Mouse (Mus musculus) spleen, adult 2 months (tissue): ENCODE data around the gene Nmt1. TPM values are rescaled to one million over a fixed set of nuclear protein-coding genes. Genes with fewer than 3 reads are reported as not detected.

Experiments
- DNase-seq, 2 experiments: peaks; one replicate each; pipeline versions ENCODE4 v3.0.0 to v3.0.0-alpha.2; 2012 to 2021; ENCODE audit warnings: low spot score in 2 of 2, low read depth in 1 of 2
- H3K27ac ChIP-seq: fragments of 200-500 bp; 2 replicates; pipeline ENCODE4 v1.5.1; 2012; ENCODE audit warnings: low read length, inconsistent platforms; ENCODE audit not compliant: insufficient read depth
- H3K27me3 ChIP-seq: fragments of 200-500 bp; 2 replicates; pipeline ENCODE4 v1.6.1; 2012; ENCODE audit warnings: mild to moderate bottlenecking, moderate library complexity, low read length, inconsistent platforms; ENCODE audit not compliant: control insufficient read depth, insufficient read depth
- H3K36me3 ChIP-seq: fragments of 200-500 bp; 2 replicates; pipeline ENCODE4 v1.6.1; 2012; ENCODE audit warnings: mild to moderate bottlenecking, low read length, inconsistent platforms; ENCODE audit not compliant: control insufficient read depth, insufficient read depth
- H3K4me1 ChIP-seq: fragments of 200-500 bp; 2 replicates; pipeline ENCODE4 v1.6.1; 2011; ENCODE audit warnings: inconsistent platforms; ENCODE audit not compliant: control insufficient read depth, insufficient read depth, insufficient read length
- H3K4me3 ChIP-seq: fragments of 200-500 bp; 2 replicates; pipeline ENCODE4 v1.5.1; 2011; ENCODE audit warnings: mild to moderate bottlenecking, inconsistent platforms; ENCODE audit not compliant: insufficient read depth, insufficient read length; ENCODE audit errors: extremely low read depth
- CTCF ChIP-seq: fragments of 200-500 bp; IDR thresholded peaks from 2 replicates; pipeline ENCODE4 v1.5.1; 2011; ENCODE audit warnings: mild to moderate bottlenecking, inconsistent platforms; ENCODE audit not compliant: insufficient read depth, insufficient read length, insufficient replicate concordance; ENCODE audit errors: extremely low read depth
- POLR2A ChIP-seq: fragments of 200-500 bp; IDR thresholded peaks from 2 replicates; pipeline ENCODE4 v1.6.1; 2011; ENCODE audit warnings: low read depth, low read length, inconsistent platforms
- WGBS: fragments of 180-500 bp; shearing (Covaris S2); methylation state at CpG from one replicate; pipeline ENCODE4 v1.1.7; 2018; 5-methylcytosine and 5-hydroxymethylcytosine counted together
- polyA plus RNA-seq: library from polyadenylated mRNA; depleted of rRNA; stranded (reverse); fragments of >200 nt; gene quantifications from 2 replicates; pipeline ENCODE4 v1.2.3, GENCODE M21; 2012

The Nmt1 gene
- polyA plus RNA-seq, 1 experiment, result 23.9 TPM

DNA sequence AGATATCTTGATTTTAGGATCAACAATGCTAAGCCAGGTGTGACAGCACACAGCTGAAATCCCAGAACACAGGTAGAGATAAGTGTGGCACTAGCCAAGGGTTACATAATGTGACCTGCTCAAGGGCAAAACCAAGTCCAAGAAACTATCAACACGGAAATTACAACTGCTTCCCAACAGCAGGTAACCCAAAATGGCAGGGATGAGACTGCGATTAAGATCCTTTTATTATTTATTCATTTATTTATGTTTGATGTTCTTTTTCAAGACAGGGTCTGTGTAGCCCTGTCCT is 16.8 kb upstream of the Nmt1 start:
- no peak for DNase-seq
- no peaks in the 10 kb centered on the region for H3K27me3 ChIP-seq
- no peaks in the 10 kb centered on the region; the same call in 1 of the 2 replicates for H3K4me1 ChIP-seq
- no peak overlapping the region for H3K4me3 ChIP-seq
- H3K27ac ChIP-seq, result no peak overlapping the region
- no peaks in the 10 kb centered on the region for H3K36me3 ChIP-seq
- 95% methylated on average over 2 of the region's 2 CpGs for WGBS
- TF ChIP-seq POLR2A (no peak), CTCF (no peak)

DNA sequence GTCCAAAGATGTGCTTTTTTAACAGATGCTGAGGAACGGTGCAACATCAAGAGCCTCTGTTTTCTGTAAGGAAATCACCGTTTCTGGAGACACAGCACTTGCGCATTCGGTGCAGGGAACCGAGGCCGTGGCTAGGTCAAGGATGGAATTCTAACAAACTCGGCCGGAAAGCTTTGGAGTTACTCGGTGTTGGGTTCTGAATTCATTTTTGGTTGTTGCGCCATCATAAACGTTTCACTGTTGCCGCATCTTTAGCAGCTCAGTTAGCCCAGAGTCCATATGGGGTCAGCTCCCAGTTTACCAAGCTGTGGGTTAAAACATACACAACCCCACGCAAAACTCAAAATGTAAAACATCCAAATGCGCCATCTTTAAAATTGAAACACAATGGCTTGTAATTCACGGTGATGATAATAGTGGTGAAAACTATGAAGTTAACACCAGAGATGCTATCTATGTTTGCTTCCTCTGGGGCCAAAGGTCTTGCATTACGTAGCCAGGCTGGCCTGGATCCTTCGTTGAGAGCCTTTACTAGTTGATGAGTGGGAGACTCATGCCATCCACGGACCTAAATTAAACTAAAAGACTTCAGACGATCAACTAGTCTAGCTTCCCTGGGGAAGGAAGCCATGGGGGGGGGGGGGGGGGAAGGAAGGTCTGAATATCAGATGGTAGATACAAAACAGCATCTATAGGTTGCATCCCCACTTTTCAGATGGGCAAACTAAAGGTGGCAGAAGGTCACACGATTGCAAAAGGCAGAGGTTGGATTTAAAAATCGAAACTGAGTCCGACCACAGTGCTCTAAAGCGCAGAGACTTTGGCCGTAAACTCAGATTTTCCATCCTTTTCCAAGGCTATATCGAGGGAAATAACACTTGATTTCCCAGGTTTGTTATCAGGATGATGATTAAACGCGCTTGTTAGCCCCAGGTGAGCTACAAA is 11.8 kb upstream of the Nmt1 start:
- H3K27ac ChIP-seq, result peak overlapping the region; percentile 77
- no peaks in the 10 kb centered on the region for H3K4me1 ChIP-seq
- H3K27me3 ChIP-seq, result no peaks in the 10 kb centered on the region
- DNase-seq, result no peak
- WGBS, result 47% methylated on average over 27 of the region's 27 CpGs
- no peaks in the 10 kb centered on the region for H3K36me3 ChIP-seq
- TF ChIP-seq CTCF (no peak), POLR2A (no peak)
- peak overlapping the region; percentile 87 for H3K4me3 ChIP-seq

DNA sequence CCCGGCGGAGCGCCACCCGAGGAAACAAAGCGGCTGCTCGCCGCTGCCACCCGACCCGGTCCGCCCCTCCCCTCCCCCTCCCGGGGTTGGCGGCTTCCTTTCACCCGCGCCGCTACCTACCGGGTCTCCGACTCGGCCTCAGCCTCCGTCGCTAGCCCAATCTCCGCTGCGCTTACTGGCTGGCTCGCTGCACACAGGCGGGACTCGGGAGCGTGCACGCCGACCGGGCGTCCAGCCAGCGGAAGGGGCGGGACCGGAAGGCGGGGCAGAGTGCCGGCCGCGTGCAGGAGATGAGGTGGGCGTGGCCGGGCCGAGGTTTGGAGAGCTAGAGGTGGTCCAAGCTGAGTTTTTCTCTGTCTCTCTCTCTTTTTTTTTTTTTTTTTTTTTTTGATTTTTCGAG is 11.1 kb upstream of the Nmt1 start:
- H3K4me1 ChIP-seq, result no peaks in the 10 kb centered on the region
- H3K4me3 ChIP-seq, result peak overlapping the region; percentile 87
- no peaks in the 10 kb centered on the region for H3K27me3 ChIP-seq
- H3K27ac ChIP-seq, result peak overlapping the region; percentile 77
- no peaks in the 10 kb centered on the region for H3K36me3 ChIP-seq
- peak; percentile 27; the same call in 1 of the 2 replicates for TF ChIP-seq POLR2A
- TF ChIP-seq CTCF, result no peak
- peak; percentile 75 to 97 for DNase-seq
- WGBS, result under 1% methylated on average over 40 of the region's 41 CpGs

DNA sequence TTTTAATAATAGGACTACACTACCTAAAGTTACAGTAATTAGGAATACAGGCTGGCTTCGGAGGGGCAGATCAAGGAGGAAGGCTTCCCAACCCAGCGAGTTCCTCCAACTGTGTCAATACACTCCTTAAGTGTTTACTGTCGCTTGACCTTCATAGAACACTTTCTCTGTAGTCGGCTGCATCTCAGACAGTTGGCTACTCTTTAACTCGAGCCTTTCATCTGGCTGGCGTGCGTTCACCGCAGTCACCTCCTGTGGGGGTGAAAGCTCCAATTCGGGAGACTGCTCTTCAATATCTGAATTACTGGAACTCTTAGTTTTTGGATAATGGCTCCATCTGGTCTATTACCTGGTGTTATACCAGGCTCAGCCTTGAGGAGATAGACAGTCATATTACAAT is 10.3 kb upstream of the Nmt1 start:
- Histone ChIP-seq H3K36me3 (no peaks in the 10 kb centered on the region), H3K4me1 (no peaks in the 10 kb centered on the region), H3K4me3 (no peak overlapping the region), H3K27me3 (no peaks in the 10 kb centered on the region), H3K27ac (no peak overlapping the region)
- TF ChIP-seq POLR2A (no peak), CTCF (no peak)
- no peak for DNase-seq
- 86% methylated on average over 9 of the region's 9 CpGs for WGBS

DNA sequence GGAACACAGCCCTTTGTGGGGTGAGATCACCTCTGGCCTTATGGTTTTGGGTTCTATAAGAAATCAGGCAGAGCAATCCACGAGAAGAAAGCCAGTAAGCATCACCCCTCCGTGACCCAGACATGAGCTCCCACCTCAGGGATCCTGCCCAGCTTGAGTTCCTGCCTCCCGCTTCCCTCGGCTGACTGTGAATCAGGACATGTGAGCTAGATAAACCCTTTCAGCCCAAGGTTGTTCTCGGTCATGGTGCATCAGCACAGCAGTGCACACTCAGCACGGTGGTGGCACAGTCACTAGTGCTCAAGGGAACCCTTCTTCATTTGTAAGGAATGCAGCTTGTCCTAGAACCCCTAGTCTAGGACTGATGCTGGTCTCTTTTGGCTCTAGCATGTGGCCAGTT is 9.1 kb upstream of the Nmt1 start:
- Histone ChIP-seq H3K4me3 (no peak overlapping the region), H3K4me1 (no peaks in the 10 kb centered on the region), H3K27me3 (no peaks in the 10 kb centered on the region), H3K27ac (no peak overlapping the region), H3K36me3 (no peaks in the 10 kb centered on the region)
- TF ChIP-seq POLR2A, result no peak
- no peak for TF ChIP-seq CTCF
- 85% methylated on average over 6 of the region's 6 CpGs for WGBS
- no peak for DNase-seq

DNA sequence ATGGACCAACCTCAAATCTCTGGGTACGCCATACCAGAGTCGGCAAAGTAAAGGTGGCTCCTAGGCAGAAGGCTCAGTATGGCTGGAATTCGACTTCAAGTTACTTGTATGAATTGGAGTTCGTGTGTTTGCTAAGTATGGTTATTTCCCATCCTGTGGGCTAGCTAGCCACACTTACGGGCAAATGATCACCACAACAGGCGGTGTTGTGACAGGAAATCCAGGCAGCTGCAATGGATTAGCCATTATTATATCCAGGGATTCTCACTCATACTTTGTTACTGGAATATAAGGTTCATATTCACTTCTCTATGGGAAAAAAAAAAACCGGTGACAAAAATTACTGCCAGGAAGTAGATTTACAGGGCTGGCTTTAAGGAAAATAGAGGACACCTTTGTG is 8.7 kb upstream of the Nmt1 start:
- Histone ChIP-seq H3K27ac (no peak overlapping the region), H3K4me3 (no peak overlapping the region), H3K4me1 (no peaks in the 10 kb centered on the region), H3K27me3 (no peaks in the 10 kb centered on the region), H3K36me3 (peaks cover 1% of the 10 kb centered on the region; the same call in 1 of the 2 replicates)
- TF ChIP-seq CTCF (no peak), POLR2A (no peak)
- DNase-seq, result no peak
- 90% methylated on average over 7 of the region's 7 CpGs for WGBS

DNA sequence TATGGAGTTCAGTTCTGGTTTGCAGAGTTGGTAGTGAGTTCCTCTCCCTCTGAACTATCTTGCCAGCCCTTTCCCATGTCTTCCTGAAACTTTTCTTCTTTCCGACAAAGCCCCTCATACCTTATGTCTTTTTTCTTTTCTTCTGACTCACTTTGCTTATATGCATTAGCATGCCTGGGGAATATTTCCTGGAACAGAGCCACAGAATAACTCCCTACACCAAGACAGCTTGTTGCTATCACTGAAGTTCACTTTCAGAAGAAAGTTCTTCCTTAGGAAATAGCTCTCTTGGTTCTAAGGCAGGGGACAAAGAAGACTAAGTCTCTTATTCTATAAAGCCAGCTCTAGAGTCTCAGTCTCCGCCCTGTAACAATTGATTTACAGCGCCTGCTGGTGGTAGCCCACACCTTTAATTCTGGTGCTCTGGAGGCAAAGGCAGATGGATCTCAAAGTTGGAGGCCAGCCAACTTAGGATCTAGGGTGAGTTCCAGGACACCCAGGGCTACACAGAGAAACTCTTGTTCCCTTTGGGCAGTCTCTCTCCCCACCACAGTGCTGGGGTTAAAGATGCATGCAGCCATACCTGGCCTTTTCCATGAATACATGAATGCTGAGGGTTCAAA is 7.2 kb upstream of the Nmt1 start:
- Histone ChIP-seq H3K27me3 (no peaks in the 10 kb centered on the region), H3K36me3 (peaks cover 1% of the 10 kb centered on the region; the same call in 1 of the 2 replicates), H3K27ac (no peak overlapping the region), H3K4me3 (no peak overlapping the region), H3K4me1 (no peaks in the 10 kb centered on the region)
- WGBS, result 90% methylated on average over 3 of the region's 3 CpGs
- TF ChIP-seq CTCF (no peak), POLR2A (no peak)
- DNase-seq, result no peak
